Mouse (Mus musculus) layer of hippocampus, postnatal 36 days (tissue): ENCODE data around the gene Pcgf6. TPM values are rescaled to one million over a fixed set of nuclear protein-coding genes. Genes with fewer than 3 reads are reported as not detected.
A peak's percentile ranks its signal among the peaks of the same experiment; 100 is the strongest.
"Not testable (repeated sequence)": the region's sequence is repeated elsewhere in the genome, so short reads cannot be mapped to it uniquely, and the experiment has no call there.

Experiments used
- DNase-seq, 2 experiments: peaks; one replicate each; pipeline ENCODE4 v3.0.0; 2022
- total RNA-seq, 2 experiments: library from RNA; stranded (reverse); gene quantifications; 2 replicates each; pipeline ENCODE4 v1.2.3; 2021

The Pcgf6 gene
- total RNA-seq, 2 experiments from 2014 or later, result 21.3 to 24.6 TPM

- no peak for DNase-seq
Measured at GRCm38 (mm10) chr19:47024954-47025353, 25.8 kb downstream of the Pcgf6 start.

DNA sequence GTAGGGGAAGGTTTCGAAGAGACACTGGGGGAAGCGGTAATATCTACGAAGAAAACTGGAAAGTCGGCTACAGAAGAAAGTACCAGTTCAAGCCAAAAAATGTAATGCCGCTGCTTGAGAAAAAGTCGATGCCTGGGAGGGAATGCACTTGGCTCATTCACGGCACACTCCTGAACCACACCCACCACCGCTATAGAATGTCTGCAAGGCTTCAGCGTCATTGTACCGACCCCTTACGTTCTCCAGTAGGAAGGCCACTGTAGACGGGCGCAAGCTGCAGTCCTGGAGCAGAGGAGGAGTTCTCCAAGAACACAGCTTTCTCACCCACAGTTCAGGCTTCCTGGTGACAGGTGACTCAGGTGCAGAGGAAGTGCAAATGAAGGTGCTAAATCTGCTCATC lies 27.2 kb downstream of the Pcgf6 start:
- DNase-seq, result no peak

DNA sequence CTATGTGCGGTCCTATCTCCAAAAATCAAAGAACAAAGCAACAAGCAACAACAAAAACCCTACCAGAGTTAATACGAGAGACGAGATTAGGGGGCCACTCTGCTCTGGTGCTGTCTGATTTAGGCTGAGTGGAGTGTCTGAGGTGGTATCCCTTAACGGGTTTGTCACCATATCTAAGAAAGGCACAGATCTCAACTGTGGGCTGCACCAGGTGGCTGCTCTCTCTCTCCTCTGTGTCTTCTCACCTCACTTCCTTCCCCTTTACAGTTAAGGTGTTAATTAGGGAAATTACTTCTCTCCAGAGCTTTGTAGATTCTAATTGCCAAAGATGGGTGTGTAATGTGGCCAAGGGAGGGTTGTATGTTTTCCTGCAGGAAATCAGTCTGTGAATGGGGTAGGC lies 28.0 kb downstream of the Pcgf6 start:
- DNase-seq, result no peak

DNA sequence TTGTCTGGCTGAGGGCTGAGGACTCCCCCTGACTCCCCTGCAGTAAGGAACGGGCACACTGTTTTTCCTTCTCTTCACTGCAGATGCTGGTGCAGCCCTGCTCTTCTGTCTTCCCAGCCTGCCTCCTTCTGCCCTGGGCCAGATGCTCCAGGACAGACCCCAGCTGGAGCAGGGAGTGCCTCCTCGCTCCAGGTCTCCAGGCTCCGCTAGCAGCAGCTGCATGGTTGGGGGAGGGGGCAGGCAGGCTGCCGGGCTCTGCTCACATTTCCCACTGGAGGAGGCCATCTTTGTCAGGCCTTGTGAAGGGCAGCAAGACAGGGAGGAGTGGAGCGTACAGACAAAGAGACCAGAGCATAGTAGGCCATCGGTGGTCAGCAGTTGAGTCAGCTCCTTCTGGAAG lies 31.4 kb downstream of the Pcgf6 start:
- DNase-seq, result no peak

GRCm38 (mm10) chr19:47018330-47018729 lies 32.4 kb downstream of the Pcgf6 start:
- no peak for DNase-seq

DNA sequence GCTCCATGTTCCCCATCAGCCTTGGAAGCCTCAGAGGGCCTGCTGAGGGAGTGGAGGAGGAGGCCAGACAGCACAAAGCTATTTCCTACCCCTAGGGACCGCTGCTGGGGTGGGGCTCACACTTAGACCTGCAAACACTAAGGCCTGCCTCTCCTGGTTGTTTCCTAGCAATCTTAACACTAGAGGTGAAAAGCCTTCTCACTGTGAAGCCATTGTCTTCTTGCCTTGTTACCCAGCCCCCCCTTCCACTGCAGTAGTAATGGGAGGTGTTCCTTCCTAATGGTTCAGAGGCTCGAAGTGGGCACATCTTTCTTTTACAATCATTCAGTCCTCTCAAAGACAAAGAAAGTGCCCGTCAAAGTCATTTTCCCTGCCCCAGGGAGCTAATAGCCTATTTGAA lies 32.9 kb downstream of the Pcgf6 start:
- no peak for DNase-seq

DNA sequence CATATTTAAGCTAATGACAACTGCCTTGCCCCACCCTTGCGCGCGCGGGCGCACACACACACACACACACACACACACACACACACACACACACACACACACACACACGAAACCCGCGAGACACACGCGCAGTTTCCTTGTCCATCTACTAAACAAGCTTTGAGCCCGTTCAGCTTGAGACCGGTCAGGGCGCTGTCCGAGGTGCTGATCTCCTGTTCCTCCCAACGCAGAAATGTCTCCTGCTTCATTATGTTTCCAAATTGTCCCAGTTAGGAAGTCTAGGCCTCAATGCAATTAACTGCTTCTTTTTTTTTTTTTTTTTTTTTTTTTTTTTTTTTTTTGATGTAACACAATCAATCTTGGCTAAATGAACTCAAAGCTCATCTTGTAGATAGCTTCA lies 34.2 kb downstream of the Pcgf6 start:
- no peak for DNase-seq

DNA sequence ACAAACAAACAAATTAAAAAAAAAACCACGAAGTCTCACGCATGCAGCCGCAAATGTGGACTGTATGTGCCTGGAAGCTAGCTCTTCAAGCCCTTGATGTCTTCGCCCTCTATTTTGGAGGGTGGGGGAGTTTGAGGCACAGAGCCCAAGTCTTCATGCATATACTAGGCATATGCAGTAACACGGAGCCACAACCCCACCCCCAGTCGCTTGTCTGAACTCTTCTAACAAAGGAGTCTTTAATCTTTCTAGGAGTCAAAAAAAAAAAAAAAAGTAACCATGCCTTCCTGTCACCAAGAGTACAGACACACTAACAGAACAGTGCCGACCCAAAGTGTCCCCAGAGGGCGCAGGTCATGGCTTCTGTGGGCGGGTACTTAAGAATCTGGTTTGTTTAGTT lies 34.7 kb downstream of the Pcgf6 start:
- DNase-seq, result no peak

DNA sequence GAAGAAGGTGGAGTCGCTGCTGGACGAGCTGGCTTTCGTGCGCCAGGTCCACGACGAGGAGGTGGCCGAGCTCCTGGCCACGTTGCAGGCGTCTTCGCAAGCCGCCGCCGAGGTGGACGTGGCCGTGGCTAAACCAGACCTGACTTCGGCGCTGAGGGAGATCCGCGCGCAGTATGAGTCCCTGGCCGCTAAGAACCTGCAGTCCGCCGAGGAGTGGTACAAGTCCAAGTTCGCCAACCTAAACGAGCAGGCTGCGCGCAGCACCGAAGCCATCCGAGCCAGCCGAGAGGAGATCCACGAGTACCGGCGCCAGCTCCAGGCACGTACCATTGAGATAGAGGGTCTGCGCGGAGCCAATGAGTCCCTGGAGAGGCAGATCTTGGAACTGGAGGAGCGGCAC lies 35.3 kb downstream of the Pcgf6 start:
- no peak for DNase-seq

DNA sequence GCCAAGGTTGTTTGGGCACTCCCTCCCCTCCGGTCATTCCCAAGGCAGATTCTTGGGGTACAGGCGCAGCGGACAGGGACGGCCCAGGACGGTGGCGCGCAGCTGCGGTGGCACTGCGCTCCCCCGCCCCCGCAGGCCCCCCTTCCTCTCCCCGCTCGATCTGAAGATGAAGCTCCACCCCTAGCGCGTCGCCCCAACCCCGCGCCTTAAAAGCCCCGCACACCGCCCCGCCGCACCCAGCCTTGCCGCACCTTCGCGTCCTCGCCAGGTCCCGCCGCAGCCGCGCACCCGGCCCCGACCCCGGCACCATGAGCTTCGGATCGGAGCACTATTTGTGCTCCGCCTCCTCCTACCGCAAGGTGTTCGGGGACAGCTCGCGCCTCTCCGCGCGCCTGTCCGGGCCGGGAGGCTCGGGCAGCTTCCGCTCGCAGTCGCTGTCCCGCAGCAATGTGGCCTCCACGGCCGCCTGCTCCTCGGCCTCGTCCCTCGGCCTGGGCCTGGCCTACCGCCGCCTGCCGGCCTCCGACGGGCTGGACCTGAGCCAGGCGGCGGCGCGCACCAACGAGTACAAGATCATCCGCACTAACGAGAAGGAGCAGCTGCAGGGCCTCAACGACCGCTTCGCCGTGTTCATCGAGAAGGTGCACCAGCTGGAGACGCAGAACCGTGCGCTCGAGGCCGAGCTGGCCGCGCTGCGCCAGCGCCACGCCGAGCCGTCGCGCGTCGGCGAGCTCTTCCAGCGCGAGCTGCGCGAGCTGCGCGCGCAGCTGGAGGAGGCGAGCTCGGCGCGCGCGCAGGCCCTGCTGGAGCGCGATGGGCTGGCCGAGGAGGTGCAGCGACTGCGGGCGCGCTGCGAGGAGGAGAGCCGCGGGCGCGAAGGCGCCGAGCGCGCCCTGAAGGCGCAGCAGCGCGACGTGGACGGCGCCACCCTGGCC lies 36.0 kb downstream of the Pcgf6 start, which contains the start of the genes Ina and Nt5c2:
Ina (plus strand) TSS at position 252 of the 935 bp plus-strand sequence.
Nt5c2 (minus strand) TSS at position 707 of the 935 bp plus-strand sequence.
- peak; percentile 67 to 78 for DNase-seq

- DNase-seq, result no peak
Measured at GRCm38 (mm10) chr19:47014159-47014446, 36.6 kb downstream of the Pcgf6 start.

GRCm38 (mm10) chr19:47013340-47014158 lies 37.2 kb downstream of the Pcgf6 start:
- DNase-seq, result no peak

DNA sequence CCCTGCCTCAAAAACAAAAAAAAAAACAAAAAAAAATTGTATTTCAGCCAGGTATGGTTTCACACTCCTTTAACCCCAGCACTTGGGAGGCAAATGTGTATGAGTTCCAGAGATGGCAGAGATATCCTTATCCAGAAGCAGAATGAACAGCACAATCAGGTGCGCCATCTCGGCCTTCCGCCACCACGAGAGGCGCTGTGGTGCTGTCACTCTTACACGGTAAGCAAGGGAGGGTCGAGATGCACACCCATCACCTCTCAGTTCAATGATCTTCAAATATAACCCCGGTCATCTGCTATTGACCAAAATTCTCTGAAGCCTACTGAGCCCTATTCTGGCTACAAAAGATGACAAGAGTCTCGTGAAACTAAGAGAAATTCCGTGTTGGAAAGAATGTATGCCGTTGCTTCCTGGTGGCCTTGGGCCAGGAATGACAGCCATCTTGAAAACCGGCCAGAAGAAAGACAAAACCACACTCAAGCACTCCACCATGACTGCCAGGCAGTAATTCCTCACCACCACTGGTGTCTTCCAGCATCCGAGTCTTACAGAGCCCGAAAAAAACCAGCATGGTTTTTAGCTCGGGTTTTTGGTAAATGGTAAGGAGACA lies 38.1 kb downstream of the Pcgf6 start:
- no peak for DNase-seq

DNA sequence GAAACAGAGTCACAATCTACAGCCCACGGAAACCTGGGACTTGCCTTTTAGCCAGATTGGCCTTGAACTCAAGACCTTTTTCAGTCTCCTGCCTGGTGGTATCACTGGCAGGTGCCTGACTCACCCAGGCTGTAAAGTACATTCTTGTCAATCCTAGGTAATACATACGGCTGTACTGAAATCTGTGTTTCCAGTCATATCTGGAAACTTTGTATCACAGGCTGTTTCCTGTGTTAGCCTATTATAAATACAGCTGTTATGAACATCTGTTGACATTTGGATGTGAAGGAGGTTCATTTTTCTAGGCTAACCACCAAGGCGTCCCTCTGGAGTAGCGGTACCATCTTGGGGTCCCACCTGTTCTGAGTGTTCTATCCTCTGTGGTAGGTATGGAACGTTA lies 40.8 kb downstream of the Pcgf6 start:
- no peak for DNase-seq

DNA sequence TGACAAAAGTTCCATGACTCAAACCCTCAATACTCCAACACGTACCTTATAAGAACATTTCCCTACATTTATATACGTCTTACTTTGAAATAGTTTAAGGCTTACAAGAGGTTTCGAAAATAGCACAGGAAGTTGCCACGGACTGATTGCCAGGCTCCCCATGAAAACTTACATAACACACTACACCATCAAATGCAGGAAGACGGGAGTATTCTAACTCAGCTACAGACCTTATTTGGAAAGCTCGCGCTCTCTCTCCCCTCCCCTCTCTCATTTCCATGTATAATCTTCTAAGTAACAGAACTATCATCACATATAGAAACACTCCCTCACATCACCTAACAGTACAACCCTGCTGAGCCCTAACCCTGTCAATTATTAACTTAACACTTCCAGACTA lies 41.3 kb downstream of the Pcgf6 start:
- DNase-seq, result no peak

- DNase-seq, result no peak
Measured at GRCm38 (mm10) chr19:47006321-47006720, 44.4 kb downstream of the Pcgf6 start.

DNA sequence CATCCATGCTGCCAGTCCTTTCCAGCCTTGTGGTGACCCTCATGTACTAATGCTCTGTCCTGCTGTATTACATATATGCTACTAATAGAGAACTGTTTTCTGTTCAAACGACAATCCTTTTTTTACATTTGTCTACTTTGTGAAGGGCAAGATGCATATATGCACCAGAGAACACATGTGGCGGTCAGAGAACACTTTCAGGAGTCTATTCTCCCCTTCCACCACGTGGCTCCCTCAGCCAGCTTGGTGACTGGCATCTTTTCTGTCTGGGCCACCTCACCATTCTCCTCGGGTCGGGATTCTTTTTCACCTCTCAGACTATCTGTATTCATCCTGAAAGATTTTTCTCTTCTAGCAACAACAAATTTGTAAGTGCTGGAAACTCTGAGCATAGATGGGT lies 44.8 kb downstream of the Pcgf6 start:
- DNase-seq, result no peak

GRCm38 (mm10) chr19:47003742-47004511 lies 46.8 kb downstream of the Pcgf6 start:
- DNase-seq, result no peak

- not testable (repeated sequence) for DNase-seq
Measured at GRCm38 (mm10) chr19:47000357-47000756, 50.3 kb downstream of the Pcgf6 start.

GRCm38 (mm10) chr19:46999753-47000152 lies 51.0 kb downstream of the Pcgf6 start:
- DNase-seq, result no peak

DNA sequence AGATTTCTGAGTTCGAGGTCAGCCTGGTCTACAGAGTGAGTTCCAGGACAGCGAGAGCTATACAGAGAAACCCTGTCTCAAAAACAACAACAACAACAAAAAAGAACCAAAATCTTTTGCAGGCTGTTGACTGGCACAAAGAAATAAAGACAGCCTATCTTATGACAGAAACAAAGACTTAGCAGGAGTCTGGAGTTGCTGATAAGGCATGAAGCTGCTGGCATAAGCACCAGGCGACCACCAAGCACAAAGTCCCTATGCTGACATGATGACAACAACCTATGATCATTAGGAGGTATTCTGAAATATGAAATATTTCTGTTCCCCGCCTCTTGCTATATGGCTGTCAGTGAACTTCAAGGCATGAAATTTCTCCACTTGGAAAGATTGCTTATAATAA lies 51.8 kb downstream of the Pcgf6 start:
- no peak for DNase-seq

DNA sequence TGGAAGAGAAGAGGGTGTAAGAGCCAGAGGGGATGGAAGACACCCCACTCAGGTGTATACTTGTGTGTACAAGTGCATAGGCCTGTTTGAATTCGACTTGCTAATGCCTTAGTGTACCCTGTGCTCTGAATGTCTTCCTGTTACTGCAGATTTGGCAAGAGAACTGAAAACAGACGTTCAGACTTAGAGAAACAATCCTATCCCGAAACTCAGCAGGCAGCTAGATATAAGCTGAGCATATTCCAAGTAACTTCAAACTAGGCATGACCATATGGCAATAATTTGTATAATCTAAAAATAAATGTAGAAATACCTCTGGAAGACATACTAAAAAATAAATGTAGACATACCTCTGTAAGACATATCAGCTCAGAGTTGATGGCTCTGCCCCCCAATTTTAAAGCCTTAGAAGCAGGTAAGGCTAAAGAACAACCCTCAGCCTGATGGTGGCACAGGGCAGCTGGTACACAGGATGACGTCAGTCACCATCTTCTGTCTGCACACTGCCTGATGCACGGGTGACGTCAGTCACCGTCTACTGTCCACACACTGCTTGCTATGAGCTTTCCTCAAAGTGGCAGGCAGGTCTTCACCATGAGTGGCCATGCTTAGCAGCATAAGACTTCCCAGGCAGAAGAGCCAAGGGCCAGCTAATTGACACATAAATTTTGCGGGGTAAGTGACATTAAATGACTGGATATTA lies 52.4 kb downstream of the Pcgf6 start:
- DNase-seq, result no peak
